Mouse (Mus musculus) Patski (cell line): ENCODE data around the gene Dph7. TPM values are rescaled to one million over a fixed set of nuclear protein-coding genes. Genes with fewer than 3 reads are reported as not detected.

Source experiments
- ATAC-seq: fragments of 100-300 bp; one replicate; pipeline ENCODE4 v1.8.0; 2021
- CTCF ChIA-PET: fragments of 350-600 bp; sonication (Branson Sonifier 250); formaldehyde crosslinking; loops from one replicate; lab custom pipeline; 2022; ENCODE audit warnings: inconsistent platforms; lab: Charles Lee
- POLR2A ChIA-PET: fragments of 350-600 bp; sonication (Branson Sonifier 250); formaldehyde crosslinking; loops from one replicate; lab custom pipeline; 2022; ENCODE audit warnings: antibody characterized with exemption, inconsistent platforms; lab: Charles Lee
- DNase-seq: peaks from one replicate; pipeline ENCODE4 v3.0.0-alpha.2; 2011; ENCODE audit warnings: low read depth, low spot score
- H3K27me3 ChIP-seq: fragments of 371-371 bp; one replicate; pipeline ENCODE4 v1.5.1; 2021
- CTCF ChIP-seq: fragments of 100-300 bp; IDR thresholded peaks from one replicate; pipeline ENCODE4 v1.5.1; 2021
- in situ Hi-C: fragments of 300-500 bp; cut with MboI; formaldehyde crosslinking; loops from 3 replicates; pipeline ENCODE4 v1.11.1; 2018; ENCODE audit warnings: low pct_unique_long_range_greater_than_20kb, mixed read lengths
- polyA plus RNA-seq: library from polyadenylated mRNA; unstranded; gene quantifications from one replicate; pipeline ENCODE4 v1.2.3, GENCODE M21; 2021

Gene Dph7
- polyA plus RNA-seq, 1 experiment from 2014 or later: 22.1 TPM

GRCm38 (mm10) chr2:25000544-25001235 is 38.5 kb downstream of the Dph7 start:
- no peaks in the 10 kb centered on the region for H3K27me3 ChIP-seq
- POLR2A ChIA-PET: interaction anchor here (1.2 kb wide), 1 partner anchor 11 kb away, joined by 5 read pairs; no protein-coding TSS in a partner anchor
- no peak for DNase-seq
- CTCF ChIA-PET: interaction anchor here (1.3 kb wide), 1 partner anchor 40 kb away, joined by 3 read pairs; no protein-coding TSS in a partner anchor
- in situ Hi-C loops: no loop called here
- peak; percentile 62 for TF ChIP-seq CTCF
- ATAC-seq: no peak

DNA sequence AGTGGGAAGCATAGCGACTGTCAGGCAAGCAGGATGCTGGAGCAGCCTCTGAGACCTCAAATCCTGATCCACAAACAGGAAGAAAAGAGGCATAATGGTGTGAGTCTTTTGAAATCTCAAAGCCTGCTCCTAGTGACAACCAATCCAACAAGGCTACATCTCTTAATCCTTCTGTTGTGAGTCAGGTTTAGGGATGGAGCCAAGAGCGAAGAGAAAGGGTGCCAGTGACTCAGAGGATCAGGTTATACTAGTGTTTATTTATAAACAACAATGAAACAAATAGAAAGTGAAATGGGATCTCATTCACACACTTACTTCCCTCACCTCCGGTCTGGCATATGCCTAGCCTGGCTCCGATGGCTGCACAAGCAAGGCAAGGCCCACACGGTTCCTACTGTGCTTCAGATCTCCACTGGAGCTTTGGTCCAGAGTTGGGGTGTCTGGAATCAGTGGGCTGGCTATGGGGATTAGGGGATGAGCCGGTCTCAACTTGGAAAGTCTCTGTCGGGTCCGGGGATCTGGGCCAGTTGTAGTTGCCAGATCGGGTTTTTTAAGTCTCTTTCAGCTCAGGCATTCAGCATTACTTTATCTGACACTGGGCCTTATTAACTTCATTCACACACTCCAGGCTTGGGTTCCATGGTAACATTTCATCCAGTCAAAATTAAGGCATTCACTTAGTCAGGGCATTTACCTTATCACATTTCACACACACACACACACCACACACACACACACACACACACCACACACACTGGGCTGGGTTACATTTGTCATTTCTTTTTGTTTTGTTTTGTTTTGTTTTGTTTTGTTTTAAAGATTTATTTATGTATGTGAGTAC is 42.0 kb downstream of the Dph7 start:
- DNase-seq: no peak
- ATAC-seq: no peak
- H3K27me3 ChIP-seq: no peaks in the 10 kb centered on the region
- no peak for TF ChIP-seq CTCF
- CTCF ChIA-PET: no interaction called here
- POLR2A ChIA-PET: interaction anchor here (0.6 kb wide), 1 partner anchor 39 kb away, joined by 3 read pairs; no protein-coding TSS in a partner anchor
- in situ Hi-C loops: no loop called here

- POLR2A ChIA-PET: no interaction called here
- CTCF ChIA-PET: no interaction called here
- no peak for TF ChIP-seq CTCF
- no peak for ATAC-seq
- no peak for DNase-seq
- in situ Hi-C loops: no loop called here
- H3K27me3 ChIP-seq: no peaks in the 10 kb centered on the region
Measured at GRCm38 (mm10) chr2:25006767-25007166, 44.6 kb downstream of the Dph7 start.

DNA sequence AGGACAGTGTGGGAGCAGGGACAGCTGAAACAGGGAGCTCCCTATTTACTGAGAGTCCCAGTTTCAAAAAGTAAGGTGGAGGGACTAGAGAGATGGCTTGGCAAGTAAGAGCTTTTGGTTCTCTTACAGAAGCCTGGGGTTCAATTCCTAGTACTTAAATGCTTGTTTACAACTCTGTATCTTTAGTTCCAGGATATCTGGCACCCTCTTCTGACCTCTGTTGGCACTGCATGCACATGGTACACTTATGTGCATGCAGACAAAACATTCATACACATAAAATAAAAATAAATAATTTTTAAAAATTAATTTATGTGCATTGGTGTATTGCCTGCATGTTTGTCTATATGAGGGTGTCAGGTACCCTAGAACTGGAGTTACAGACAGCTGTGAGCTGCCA is 46.0 kb downstream of the Dph7 start:
- ATAC-seq: no peak
- DNase-seq: no peak
- in situ Hi-C loops: no loop called here

More for the DNA sequence above, 46.0 kb downstream of the Dph7 start:
- ChIA-PET POLR2A (interaction anchor here (0.6 kb wide), 1 partner anchor 981 kb away, joined by 4 read pairs; no protein-coding TSS in a partner anchor), CTCF (interaction anchor here (1.0 to 1.3 kb wide), 2 partner anchors 11 to 14 kb away, joined by 3 read pairs; no protein-coding TSS in a partner anchor)
- H3K27me3 ChIP-seq: no peaks in the 10 kb centered on the region
- TF ChIP-seq CTCF: peak; percentile 48

Other genes starting within 250 kb of the Dph7 start
- gene Cacna1b, start 199.2 kb upstream of the Dph7 start, polyA plus RNA-seq: 0.42 TPM
- 43.4 TPM for gene Ehmt1, start 42.8 kb upstream of the Dph7 start, polyA plus RNA-seq
- gene Arrdc1, start 27.1 kb upstream of the Dph7 start, polyA plus RNA-seq: 36.4 TPM
- 31.1 TPM for gene Zmynd19, start 12.6 kb upstream of the Dph7 start, polyA plus RNA-seq
- gene Mrpl41, start 12.7 kb downstream of the Dph7 start, polyA plus RNA-seq: 47.6 TPM
- 16.6 TPM for gene Pnpla7, start 13.6 kb downstream of the Dph7 start, polyA plus RNA-seq
- gene Nsmf, start 92.0 kb downstream of the Dph7 start, polyA plus RNA-seq: 120 TPM
- gene Entpd8, start 117.9 kb downstream of the Dph7 start, polyA plus RNA-seq: not detected
- not detected for gene Noxa1, start 132.7 kb downstream of the Dph7 start, polyA plus RNA-seq
- gene Nrarp, start 218.4 kb downstream of the Dph7 start, polyA plus RNA-seq: 0.12 TPM
- 7.0 TPM for gene Tor4a, start 234.5 kb downstream of the Dph7 start, polyA plus RNA-seq
- gene Nelfb, start 249.1 kb downstream of the Dph7 start, polyA plus RNA-seq: 75.7 TPM